Mouse (Mus musculus): Measurements from ENCODE around the gene Sox21. TPM values are rescaled to one million over a fixed set of nuclear protein-coding genes. Genes with fewer than 3 reads are reported as not detected.
A peak's percentile ranks its signal among the peaks of the same experiment; 100 is the strongest.

The Sox21 gene
- polyA plus RNA-seq, 1 experiment from 2014 or later: 0.07 TPM

DNA sequence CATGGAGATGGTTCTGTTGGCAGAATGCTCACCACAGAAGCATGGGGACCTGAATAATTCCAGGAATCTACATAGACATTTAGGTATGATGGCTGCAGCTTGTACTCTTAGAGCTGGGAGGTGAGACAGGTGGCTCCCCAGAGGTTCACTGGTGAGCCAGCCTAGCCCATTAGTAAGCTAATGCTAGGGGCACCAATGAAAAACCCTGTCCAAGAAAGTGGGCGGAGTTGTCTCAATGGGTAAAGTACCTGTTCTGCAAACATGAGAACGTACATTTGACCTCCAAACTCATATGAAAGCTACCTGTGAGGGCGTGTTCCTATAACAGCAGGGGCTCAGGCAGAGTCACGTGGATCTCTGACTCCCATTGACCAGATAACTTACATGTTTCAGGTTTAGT, 32.0 kb upstream of the Sox21 start:
- Histone ChIP-seq H3K4me2 (replicated peaks; ENCODE audit: low read depth) (no peak overlapping the region), H3K4me3 (ENCODE audit: low read depth, low read length) (no peak overlapping the region), H3K9ac (ENCODE audit: low read depth, low read length) (no peak overlapping the region), H3K27ac (ENCODE audit: low read depth, low read length) (no peak overlapping the region), H3K4me1 (replicated peaks; ENCODE audit: control insufficient read depth, insufficient read depth, low read length) (no peaks in the 10 kb centered on the region), H3K36me3 (ENCODE audit: control insufficient read depth, insufficient read depth) (no peaks in the 10 kb centered on the region), H3K27me3 (replicated peaks; ENCODE audit: control insufficient read depth, insufficient read depth, low read length) (no peaks in the 10 kb centered on the region), H3K9me3 (ENCODE audit: control insufficient read depth) (no peaks in the 10 kb centered on the region)
- no peak for TF ChIP-seq CTCF (IDR thresholded peaks at IDR 0.05; ENCODE audit: low read depth)
- WGBS: 54% methylated on average over 4 of the region's 4 CpGs
- peak; percentile 41; the same call in 1 of the 2 replicates for ATAC-seq

DNA sequence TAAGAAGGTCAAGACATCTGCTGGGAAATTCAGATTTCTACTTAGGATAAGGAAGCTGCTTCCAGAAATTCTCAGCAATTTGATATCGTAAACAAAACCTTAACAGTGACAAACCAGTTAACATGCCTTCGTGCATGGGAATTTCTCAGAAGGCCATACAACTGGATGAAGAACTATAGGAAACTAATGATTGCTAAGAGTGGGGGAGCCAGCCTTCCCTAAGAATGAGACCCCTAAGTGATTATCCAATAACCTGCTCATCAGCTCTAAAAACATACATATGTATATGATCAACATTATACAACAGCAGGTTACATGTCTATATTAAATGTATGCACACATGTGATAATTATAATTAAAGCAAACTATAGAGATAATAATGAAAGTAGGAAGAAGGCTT, 29.8 kb upstream of the Sox21 start, which contains the start of gene Gm9376:
TSS of gene Gm9376 (plus strand) at position 301 of the 400 bp plus-strand sequence.
- H3K27me3 ChIP-seq (replicated peaks; ENCODE audit: control insufficient read depth, insufficient read depth, low read length): no peaks in the 10 kb centered on the region
- no peak within 1 kb of the TSS for H3K4me2 ChIP-seq (replicated peaks; ENCODE audit: low read depth)
- 72% methylated on average over 2 of the region's 2 CpGs for WGBS
- H3K9me3 ChIP-seq (ENCODE audit: control insufficient read depth): no peaks in the 10 kb centered on the region
- no peak within 1 kb of the TSS for H3K9ac ChIP-seq (ENCODE audit: low read depth, low read length)
- no peak for ATAC-seq
- TF ChIP-seq CTCF (IDR thresholded peaks at IDR 0.05; ENCODE audit: low read depth): no peak
- H3K27ac ChIP-seq (ENCODE audit: low read depth, low read length): no peak within 1 kb of the TSS
- no peak within 1 kb of the TSS for H3K4me3 ChIP-seq (ENCODE audit: low read depth, low read length)
- H3K4me1 ChIP-seq (replicated peaks; ENCODE audit: control insufficient read depth, insufficient read depth, low read length): 0 out of 2 replicates have a peak, but pooled peaks cover 2% of the 10 kb centered on the region
- H3K36me3 ChIP-seq (ENCODE audit: control insufficient read depth, insufficient read depth): no peaks in the 10 kb centered on the region

GRCm38 (mm10) chr14:118253381-118253780, 16.6 kb upstream of the Sox21 start:
- Histone ChIP-seq H3K27me3 (replicated peaks; ENCODE audit: control insufficient read depth, insufficient read depth, low read length) (no peaks in the 10 kb centered on the region), H3K9me3 (ENCODE audit: control insufficient read depth) (no peaks in the 10 kb centered on the region), H3K27ac (ENCODE audit: low read depth, low read length) (no peak overlapping the region), H3K9ac (ENCODE audit: low read depth, low read length) (no peak overlapping the region), H3K36me3 (ENCODE audit: control insufficient read depth, insufficient read depth) (no peaks in the 10 kb centered on the region), H3K4me1 (replicated peaks; ENCODE audit: control insufficient read depth, insufficient read depth, low read length) (0 out of 2 replicates have a peak, but pooled peaks cover 2% of the 10 kb centered on the region), H3K4me2 (replicated peaks; ENCODE audit: low read depth) (no peak overlapping the region), H3K4me3 (ENCODE audit: low read depth, low read length) (no peak overlapping the region)
- TF ChIP-seq CTCF (IDR thresholded peaks at IDR 0.05; ENCODE audit: low read depth): no peak
- WGBS: 93% methylated on average over 6 of the region's 6 CpGs
- no peak for ATAC-seq

DNA sequence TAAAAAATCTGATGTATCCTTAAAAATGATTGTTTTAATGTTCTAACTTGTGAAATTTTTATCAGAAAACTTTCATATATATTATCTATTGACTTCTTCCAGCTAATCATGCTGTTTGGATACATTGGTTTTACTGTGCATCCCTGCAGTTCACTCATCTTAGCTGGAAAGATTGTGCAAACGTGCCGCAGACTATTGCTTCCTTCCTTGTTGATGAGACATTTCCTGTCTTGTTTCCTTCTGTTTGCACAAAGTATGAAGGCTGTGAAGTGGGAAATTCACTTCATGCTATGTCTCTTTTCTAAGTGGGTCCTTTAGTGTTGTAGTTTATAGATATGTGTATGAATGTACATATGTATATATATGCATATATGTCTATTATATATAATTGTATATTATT, 4.6 kb upstream of the Sox21 start:
- no peak for TF ChIP-seq CTCF (IDR thresholded peaks at IDR 0.05; ENCODE audit: low read depth)
- Histone ChIP-seq H3K9ac (ENCODE audit: low read depth, low read length) (no peak overlapping the region), H3K36me3 (ENCODE audit: control insufficient read depth, insufficient read depth) (no peaks in the 10 kb centered on the region), H3K4me1 (replicated peaks; ENCODE audit: control insufficient read depth, insufficient read depth, low read length) (no peaks in the 10 kb centered on the region), H3K9me3 (ENCODE audit: control insufficient read depth) (peaks cover 6% of the 10 kb centered on the region; the same call in 1 of the 2 replicates), H3K4me2 (replicated peaks; ENCODE audit: low read depth) (no peak overlapping the region), H3K27ac (ENCODE audit: low read depth, low read length) (no peak overlapping the region), H3K27me3 (replicated peaks; ENCODE audit: control insufficient read depth, insufficient read depth, low read length) (peaks cover 41% of the 10 kb centered on the region), H3K4me3 (ENCODE audit: low read depth, low read length) (no peak overlapping the region)
- WGBS: 67% methylated on average over 2 of the region's 2 CpGs
- no peak for ATAC-seq

- H3K4me3 ChIP-seq (ENCODE audit: low read depth, low read length): no peak overlapping the region
- H3K9me3 ChIP-seq (ENCODE audit: control insufficient read depth): peaks cover 6% of the 10 kb centered on the region; the same call in 1 of the 2 replicates
- peaks cover 9% of the 10 kb centered on the region; the same call in 1 of the 2 replicates for H3K4me1 ChIP-seq (replicated peaks; ENCODE audit: control insufficient read depth, insufficient read depth, low read length)
- H3K9ac ChIP-seq (ENCODE audit: low read depth, low read length): no peak overlapping the region
- TF ChIP-seq CTCF (IDR thresholded peaks at IDR 0.05; ENCODE audit: low read depth): peak; percentile 39
- no peak overlapping the region for H3K27ac ChIP-seq (ENCODE audit: low read depth, low read length)
- WGBS: 23% methylated on average over 8 of the region's 8 CpGs
- ATAC-seq: no peak
- H3K36me3 ChIP-seq (ENCODE audit: control insufficient read depth, insufficient read depth): no peaks in the 10 kb centered on the region
- peaks cover 62% of the 10 kb centered on the region for H3K27me3 ChIP-seq (replicated peaks; ENCODE audit: control insufficient read depth, insufficient read depth, low read length)
- H3K4me2 ChIP-seq (replicated peaks; ENCODE audit: low read depth): no peak overlapping the region
These were observed 2.5 kb upstream of the Sox21 start for GRCm38 (mm10) chr14:118239351-118239750.

DNA sequence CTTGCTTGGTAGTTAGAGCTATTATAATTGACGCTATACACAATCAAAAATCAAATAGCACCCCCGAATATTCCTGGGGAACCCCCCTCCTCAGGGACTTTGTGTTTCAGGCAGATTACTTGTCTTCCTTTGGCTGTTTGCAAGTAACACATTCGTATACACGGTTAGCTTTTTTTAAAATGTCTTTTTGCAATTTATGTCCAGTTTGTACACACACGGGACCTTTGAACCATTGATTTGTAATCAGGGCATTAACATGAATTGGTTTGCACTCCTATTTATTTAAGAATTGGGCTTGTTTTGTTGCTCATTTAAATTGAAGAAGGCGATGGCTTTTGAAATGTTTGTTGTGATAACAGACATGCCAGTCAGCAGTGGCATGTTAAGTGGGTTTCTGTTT, 956 bp upstream of the Sox21 start:
- Histone ChIP-seq H3K27me3 (replicated peaks; ENCODE audit: control insufficient read depth, insufficient read depth, low read length) (peaks cover 76% of the 10 kb centered on the region), H3K36me3 (ENCODE audit: control insufficient read depth, insufficient read depth) (no peaks in the 10 kb centered on the region), H3K4me3 (ENCODE audit: low read depth, low read length) (no peak overlapping the region), H3K9me3 (ENCODE audit: control insufficient read depth) (no peaks in the 10 kb centered on the region), H3K27ac (ENCODE audit: low read depth, low read length) (no peak overlapping the region), H3K4me2 (replicated peaks; ENCODE audit: low read depth) (no peak overlapping the region), H3K9ac (ENCODE audit: low read depth, low read length) (no peak overlapping the region), H3K4me1 (replicated peaks; ENCODE audit: control insufficient read depth, insufficient read depth, low read length) (peaks cover 9% of the 10 kb centered on the region; the same call in 1 of the 2 replicates)
- no peak for TF ChIP-seq CTCF (IDR thresholded peaks at IDR 0.05; ENCODE audit: low read depth)
- no peak for ATAC-seq
- WGBS: 8% methylated on average over 6 of the region's 6 CpGs

Data from intestine, postnatal 0 days (tissue).